Mouse (Mus musculus): ENCODE measurements around the gene Olfr1392.

DNA sequence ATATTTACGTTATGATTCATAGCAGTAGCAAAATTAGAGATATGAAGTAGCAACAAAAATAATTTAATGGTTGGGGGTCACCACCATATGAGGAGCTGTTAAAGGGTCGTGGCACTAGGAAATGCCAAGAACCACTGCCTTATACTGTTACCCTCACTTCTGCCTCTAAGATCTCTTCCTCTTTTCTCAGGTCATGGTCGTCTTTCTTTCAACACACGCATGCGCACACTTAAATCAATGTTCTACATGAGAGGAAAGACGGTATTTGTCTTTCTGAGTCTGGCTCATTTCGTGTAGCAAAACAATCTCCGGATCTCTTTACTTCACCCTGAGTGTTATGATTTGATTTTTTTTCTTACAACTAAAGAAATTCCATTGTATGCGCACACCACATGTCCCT is 15.3 kb upstream of the Olfr1392 start:
- TF ChIP-seq GATA1 (IDR thresholded peaks at IDR 0.05; ENCODE audit: low read length) (no peak), TAL1 (IDR thresholded peaks at IDR 0.05; ENCODE audit: low read length) (no peak)

Data from erythroblast, embryonic 14.5 days (primary cell).